Mouse (Mus musculus) liver, embryonic 14.5 days (tissue): ENCODE results near the gene Bfsp1. TPM values are rescaled to one million over a fixed set of nuclear protein-coding genes. Genes with fewer than 3 reads are reported as not detected.

ENCODE experiments used
- ATAC-seq: fragments of 200-750 bp; cut with Nextera tagmentation; 2 replicates; pipeline ENCODE4 v1.8.0; 2017; ENCODE audit warnings: moderate number of reproducible peaks, mild to moderate bottlenecking, moderate library complexity; ENCODE audit not compliant: insufficient read depth
- DNase-seq, 3 experiments: peaks; one replicate each; pipeline ENCODE4 v3.0.0-alpha.2; 2012 to 2013; ENCODE audit warnings: low read depth in 3 of 3, low spot score in 3 of 3
- H3K27ac ChIP-seq: fragments of 300-500 bp; sonication (generic); 2 replicates; pipeline ENCODE4 v1.5.1; 2014; ENCODE audit warnings: moderate library complexity, mild to moderate bottlenecking, control low read depth, inconsistent platforms
- H3K27me3 ChIP-seq: fragments of 300-500 bp; sonication (generic); 2 replicates; pipeline ENCODE4 v1.6.1; 2014; ENCODE audit warnings: mild to moderate bottlenecking, low read length, moderate library complexity; ENCODE audit not compliant: control insufficient read depth, insufficient read depth
- H3K36me3 ChIP-seq: fragments of 300-500 bp; sonication (generic); replicated peaks from 2 replicates; pipeline ENCODE4 v1.6.1; 2014; ENCODE audit warnings: low read depth; ENCODE audit not compliant: control insufficient read depth, insufficient read depth
- H3K4me1 ChIP-seq, 2 experiments: fragments of 200-500 bp in 1 of 2; fragments of 300-500 bp in 1 of 2; sonication (generic) in 1 of 2; replicated peaks; 2 replicates each; pipeline ENCODE4 v1.6.1; 2012 to 2014; ENCODE audit warnings: antibody characterized with exemption in 1 of 2, inconsistent platforms in 1 of 2, low read length in 1 of 2; ENCODE audit not compliant: control insufficient read depth in 2 of 2, insufficient read depth in 2 of 2
- H3K4me2 ChIP-seq: fragments of 300-500 bp; sonication (generic); 2 replicates; pipeline ENCODE4 v1.6.1; 2014; ENCODE audit warnings: low read depth, mild to moderate bottlenecking, control low read depth, moderate library complexity
- H3K4me3 ChIP-seq, 2 experiments: fragments of 200-500 bp in 1 of 2; fragments of 300-500 bp in 1 of 2; sonication (generic) in 1 of 2; 2 replicates each; pipeline ENCODE4 v1.5.1; 2012 to 2014; ENCODE audit warnings: low read depth in 2 of 2, low read length in 2 of 2, mild to moderate bottlenecking in 2 of 2, control low read depth in 1 of 2, inconsistent platforms in 1 of 2, moderate library complexity in 1 of 2; ENCODE audit not compliant: insufficient read depth in 1 of 2
- H3K9ac ChIP-seq: fragments of 300-500 bp; sonication (generic); replicated peaks from 2 replicates; pipeline ENCODE4 v1.6.1; 2014; ENCODE audit warnings: mild to moderate bottlenecking, control low read depth, moderate library complexity
- H3K9me3 ChIP-seq: fragments of 300-500 bp; sonication (generic); 2 replicates; pipeline ENCODE4 v1.6.1; 2016; ENCODE audit warnings: low read length, mixed read lengths; ENCODE audit not compliant: control insufficient read depth
- CTCF ChIP-seq: IDR thresholded peaks from 2 replicates; pipeline ENCODE4 v1.5.1; 2016; ENCODE audit warnings: antibody characterized with exemption, low read depth, control low read depth
- EP300 ChIP-seq: IDR thresholded peaks from 2 replicates; pipeline ENCODE4 v1.6.1; 2016; ENCODE audit warnings: antibody characterized with exemption, low read depth
- WGBS: fragments of 180-500 bp; shearing (Covaris S2); extraction: QIAGEN DNeasy Blood & Tissue Kit; methylation state at CpG from one replicate; pipeline ENCODE4 v1.1.7; 2014; ENCODE audit not compliant: insufficient replicate concordance; 5-methylcytosine and 5-hydroxymethylcytosine counted together
- polyA plus RNA-seq, 2 experiments: library from polyadenylated mRNA; depleted of rRNA in 1 of 2; stranded (reverse) in 1 of 2; unstranded in 1 of 2; fragments of >200 nt; fragmentation: Nextera tagmentation in 1 of 2; extraction: Ambion mirVana in 1 of 2; gene quantifications; 2 replicates each; pipeline versions ENCODE4 v1.2.1 to v1.2.3; 2012 to 2014

Bfsp1 gene
- polyA plus RNA-seq, 2 experiments = 0.13 to 0.22 TPM

GRCm38 (mm10) chr2:143900821-143901351 lies 37.9 kb upstream of the Bfsp1 start:
- H3K9ac ChIP-seq = no peak overlapping the region
- H3K4me2 ChIP-seq = no peak overlapping the region
- no peaks in the 10 kb centered on the region for H3K9me3 ChIP-seq
- no peak overlapping the region for H3K4me3 ChIP-seq
- no peak overlapping the region for H3K27ac ChIP-seq
- DNase-seq = no peak
- ATAC-seq = no peak
- 65% methylated on average over 5 of the region's 5 CpGs for WGBS
- no peaks in the 10 kb centered on the region for H3K27me3 ChIP-seq
- H3K4me1 ChIP-seq = peaks cover 0 to 9% of the 10 kb centered on the region in 2 experiments; a peak in 1 of 4 replicates
- no peaks in the 10 kb centered on the region for H3K36me3 ChIP-seq
- no peak for TF ChIP-seq EP300
- no peak for TF ChIP-seq CTCF

- no peak for DNase-seq
- no peak overlapping the region for H3K4me2 ChIP-seq
- H3K27ac ChIP-seq = no peak overlapping the region
- ATAC-seq = peak; percentile 31; the same call in 1 of the 2 replicates
- H3K27me3 ChIP-seq = no peaks in the 10 kb centered on the region
- WGBS = 53% methylated on average over 9 of the region's 9 CpGs
- no peak overlapping the region for H3K4me3 ChIP-seq
- no peak for TF ChIP-seq CTCF
- TF ChIP-seq EP300 = no peak
- H3K4me1 ChIP-seq = peaks cover 0 to 6% of the 10 kb centered on the region in 2 experiments; a peak in 1 of 4 replicates
- no peaks in the 10 kb centered on the region for H3K9me3 ChIP-seq
- H3K36me3 ChIP-seq = no peaks in the 10 kb centered on the region
- no peak overlapping the region for H3K9ac ChIP-seq
Measured at GRCm38 (mm10) chr2:143899470-143900220, 36.7 kb upstream of the Bfsp1 start.

DNA sequence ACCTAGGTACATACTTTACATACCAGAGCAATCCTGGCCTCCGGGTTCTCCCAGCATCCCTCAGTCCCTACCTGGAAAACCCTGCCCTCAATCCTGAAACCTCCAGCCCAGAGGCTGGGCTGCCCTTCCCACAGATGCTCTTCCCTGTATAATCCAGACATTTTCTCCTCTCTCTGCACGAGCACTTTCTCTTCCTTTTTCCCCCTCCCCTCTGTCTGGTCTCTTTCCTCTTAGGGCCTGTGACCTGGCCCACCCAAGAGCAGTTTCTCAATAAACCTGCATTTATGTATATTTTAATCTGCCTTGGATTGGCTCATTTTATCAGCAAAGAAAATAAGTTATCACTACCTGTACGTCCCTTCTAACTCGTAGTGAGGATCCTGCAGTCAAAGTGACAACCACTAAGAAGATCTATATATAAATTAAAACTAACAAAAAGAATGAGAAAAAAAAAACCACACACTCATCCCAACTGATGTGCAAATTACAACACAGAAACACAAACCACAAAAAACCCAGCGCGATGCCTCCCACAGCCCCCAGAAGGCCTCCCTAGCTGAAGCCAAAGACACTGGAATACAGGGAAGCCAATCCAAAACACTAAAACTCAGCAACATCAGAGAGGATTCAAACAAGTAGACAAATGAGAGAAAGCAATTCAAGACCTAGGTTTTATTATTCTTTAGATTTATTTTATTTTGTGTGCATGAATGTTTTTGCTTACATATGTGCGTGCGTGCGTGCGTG lies 28.5 kb upstream of the Bfsp1 start:
- Histone ChIP-seq H3K9me3 (no peaks in the 10 kb centered on the region), H3K27ac (no peak overlapping the region), H3K4me3 (no peak overlapping the region), H3K4me1 (peaks cover 0 to 5% of the 10 kb centered on the region in 2 experiments; a peak in 2 of 4 replicates), H3K4me2 (no peak overlapping the region), H3K27me3 (no peaks in the 10 kb centered on the region), H3K36me3 (no peaks in the 10 kb centered on the region), H3K9ac (no peak overlapping the region)
- WGBS = 67% methylated on average over 10 of the region's 10 CpGs
- TF ChIP-seq CTCF (no peak), EP300 (no peak)
- no peak for ATAC-seq
- DNase-seq = no peak

DNA sequence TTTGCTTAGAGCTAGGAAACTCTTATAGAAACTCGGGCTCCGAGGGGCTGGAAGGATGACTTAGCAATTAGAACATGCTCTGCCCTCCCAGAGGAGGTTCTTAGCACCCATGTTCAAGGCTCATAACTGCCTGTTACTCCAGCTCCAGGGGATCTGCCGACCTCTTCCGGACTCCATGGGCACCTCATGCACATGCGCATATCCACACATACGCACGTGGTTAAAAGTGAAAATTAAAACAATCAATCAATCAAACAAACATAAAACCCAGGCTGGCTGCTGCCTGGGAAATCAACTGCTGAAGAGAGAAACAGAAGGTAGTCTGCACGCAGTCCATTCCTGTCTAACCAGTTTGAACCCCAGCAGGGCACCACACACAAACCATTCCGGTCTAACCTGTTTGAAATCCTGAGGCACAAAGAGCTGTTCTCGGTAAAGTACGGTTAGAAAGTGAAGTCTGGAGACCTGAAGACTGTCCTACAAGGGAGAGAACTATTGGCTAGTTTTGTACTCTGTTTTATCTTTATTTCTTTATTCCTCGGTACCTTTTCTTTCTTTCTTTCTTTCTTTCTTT lies 27.0 kb upstream of the Bfsp1 start:
- DNase-seq (no peak), ATAC-seq (peak; percentile 60; the same call in 1 of the 2 replicates)
- TF ChIP-seq EP300 (no peak), CTCF (no peak)
- Histone ChIP-seq H3K27me3 (no peaks in the 10 kb centered on the region), H3K9ac (no peak overlapping the region), H3K9me3 (no peaks in the 10 kb centered on the region), H3K36me3 (no peaks in the 10 kb centered on the region), H3K27ac (no peak overlapping the region), H3K4me2 (peak overlapping the region; percentile 41), H3K4me3 (no peak overlapping the region), H3K4me1 (peaks cover 0 to 5% of the 10 kb centered on the region in 2 experiments; a peak in 2 of 4 replicates)
- 48% methylated on average over 12 of the region's 12 CpGs for WGBS
